Mouse (Mus musculus) heart, adult 2 months (tissue): ENCODE results near the gene Spata13.

Experiments
- EP300 ChIP-seq: fragments of 200-500 bp; IDR thresholded peaks from 2 replicates; pipeline ENCODE4 v1.6.1; 2011; ENCODE audit warnings: low read depth, low read length, control low read depth; ENCODE audit not compliant: insufficient read depth
- POLR2A ChIP-seq: fragments of 200-500 bp; IDR thresholded peaks from 2 replicates; pipeline ENCODE4 v1.6.1; 2011; ENCODE audit warnings: mild to moderate bottlenecking, low read depth, low read length, control low read depth; ENCODE audit not compliant: insufficient read depth

DNA sequence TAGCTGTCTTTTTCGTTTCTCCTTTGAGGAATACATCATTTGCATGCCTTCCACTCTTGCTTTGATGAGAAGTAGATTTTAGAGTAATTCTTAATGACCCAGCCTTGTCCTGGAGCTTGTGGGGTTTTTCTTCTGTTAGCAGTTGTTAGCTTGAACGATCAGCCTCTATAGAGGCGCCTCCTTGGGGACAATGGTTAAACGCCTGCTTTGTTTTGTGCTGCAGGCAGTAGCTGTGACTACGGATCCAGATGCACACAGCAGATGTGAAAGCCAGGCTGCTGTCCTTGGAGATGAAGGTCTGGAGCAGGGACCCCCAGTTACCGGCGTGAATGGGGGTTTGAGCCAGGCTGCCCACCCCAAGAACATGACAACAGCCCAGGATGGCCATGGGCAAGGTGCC lies 56.8 kb downstream of the Spata13 start:
- no peak for TF ChIP-seq POLR2A
- TF ChIP-seq EP300: no peak
